Mouse (Mus musculus) myocyte (in vitro differentiated cells): ENCODE data around the gene Pank1. TPM values are rescaled to one million over a fixed set of nuclear protein-coding genes. Genes with fewer than 3 reads are reported as not detected.

Experiments
- H3K27me3 ChIP-seq: one replicate; pipeline ENCODE4 v1.6.1; 2011; ENCODE audit not compliant: control insufficient read depth, insufficient read depth, insufficient read length
- H3K36me3 ChIP-seq: one replicate; pipeline ENCODE4 v1.6.1; 2011; ENCODE audit not compliant: control insufficient read depth, insufficient read depth
- H3K4me2 ChIP-seq: one replicate; pipeline ENCODE4 v1.6.1; 2011; ENCODE audit warnings: low read depth, control low read depth
- H3K4me3 ChIP-seq: one replicate; pipeline ENCODE4 v1.5.1; 2011; ENCODE audit warnings: mild to moderate bottlenecking, control low read depth, moderate library complexity
- H3K79me2 ChIP-seq: one replicate; pipeline ENCODE4 v1.6.1; 2011; ENCODE audit not compliant: control insufficient read depth, insufficient read depth
- H3ac ChIP-seq: one replicate; pipeline ENCODE4 v1.6.1; 2011; ENCODE audit not compliant: control insufficient read depth, insufficient read length
- CEBPB ChIP-seq: IDR thresholded peaks from 2 replicates; pipeline ENCODE4 v1.6.1; 2011; ENCODE audit warnings: mild to moderate bottlenecking, moderate library complexity; ENCODE audit not compliant: poor library complexity, insufficient read depth, severe bottlenecking
- E2F4 ChIP-seq: IDR thresholded peaks from one replicate; pipeline ENCODE4 v1.6.1; 2011; ENCODE audit warnings: mild to moderate bottlenecking, control low read depth, moderate library complexity; ENCODE audit not compliant: insufficient read depth
- MAX ChIP-seq: IDR thresholded peaks from one replicate; pipeline ENCODE4 v1.6.1; 2011; ENCODE audit warnings: low read depth, mild to moderate bottlenecking, control low read depth
- MYOD1 ChIP-seq, 3 experiments: IDR thresholded peaks; one replicate each; pipeline ENCODE4 v1.6.1; 2011; ENCODE audit warnings: control low read depth in 2 of 3, low read depth in 2 of 3, mild to moderate bottlenecking in 2 of 3, moderate library complexity in 1 of 3; ENCODE audit not compliant: insufficient read length in 2 of 3, control insufficient read depth in 1 of 3
- MYOG ChIP-seq, 3 experiments: IDR thresholded peaks; one replicate each; pipeline ENCODE4 v1.6.1; 2011; ENCODE audit warnings: control low read depth in 2 of 3, low read depth in 2 of 3, mild to moderate bottlenecking in 2 of 3; ENCODE audit not compliant: insufficient read length in 2 of 3, control insufficient read depth in 1 of 3, insufficient read depth in 1 of 3
- POLR2A ChIP-seq: IDR thresholded peaks from one replicate; pipeline ENCODE4 v1.6.1; 2011; ENCODE audit warnings: low read depth, mild to moderate bottlenecking, control low read depth, moderate library complexity; ENCODE audit not compliant: insufficient read length
- POLR2AphosphoS2 ChIP-seq: IDR thresholded peaks from one replicate; pipeline ENCODE4 v1.6.1; 2011; ENCODE audit warnings: low read depth, control low read depth; ENCODE audit not compliant: insufficient read length
- REST ChIP-seq: IDR thresholded peaks from one replicate; pipeline ENCODE4 v1.6.1; 2011; ENCODE audit warnings: mild to moderate bottlenecking, control low read depth, moderate library complexity; ENCODE audit not compliant: insufficient read depth, insufficient read length
- SRF ChIP-seq: IDR thresholded peaks from one replicate; pipeline ENCODE4 v1.6.1; 2011; ENCODE audit warnings: low read depth; ENCODE audit not compliant: control insufficient read depth, insufficient read length
- TCF12 ChIP-seq: IDR thresholded peaks from one replicate; pipeline ENCODE4 v1.6.1; 2011; ENCODE audit warnings: mild to moderate bottlenecking, control low read depth; ENCODE audit not compliant: poor library complexity, insufficient read depth, severe bottlenecking
- TCF3 ChIP-seq: IDR thresholded peaks from one replicate; pipeline ENCODE4 v1.6.1; 2011; ENCODE audit warnings: low read depth, control low read depth; ENCODE audit not compliant: insufficient read length
- USF1 ChIP-seq: IDR thresholded peaks from one replicate; pipeline ENCODE4 v1.6.1; 2011; ENCODE audit warnings: low read depth, mild to moderate bottlenecking, control low read depth, moderate library complexity
- polyA plus RNA-seq: library from polyadenylated mRNA; unstranded; fragments of >200 nt; fragmentation: generic; extraction: Trizol; gene quantifications from one replicate; pipeline ENCODE4 v1.2.1, GENCODE M21; 2012; ENCODE audit warnings: missing spikeins

The Pank1 gene
- polyA plus RNA-seq, 1 experiment: 3.5 TPM

DNA sequence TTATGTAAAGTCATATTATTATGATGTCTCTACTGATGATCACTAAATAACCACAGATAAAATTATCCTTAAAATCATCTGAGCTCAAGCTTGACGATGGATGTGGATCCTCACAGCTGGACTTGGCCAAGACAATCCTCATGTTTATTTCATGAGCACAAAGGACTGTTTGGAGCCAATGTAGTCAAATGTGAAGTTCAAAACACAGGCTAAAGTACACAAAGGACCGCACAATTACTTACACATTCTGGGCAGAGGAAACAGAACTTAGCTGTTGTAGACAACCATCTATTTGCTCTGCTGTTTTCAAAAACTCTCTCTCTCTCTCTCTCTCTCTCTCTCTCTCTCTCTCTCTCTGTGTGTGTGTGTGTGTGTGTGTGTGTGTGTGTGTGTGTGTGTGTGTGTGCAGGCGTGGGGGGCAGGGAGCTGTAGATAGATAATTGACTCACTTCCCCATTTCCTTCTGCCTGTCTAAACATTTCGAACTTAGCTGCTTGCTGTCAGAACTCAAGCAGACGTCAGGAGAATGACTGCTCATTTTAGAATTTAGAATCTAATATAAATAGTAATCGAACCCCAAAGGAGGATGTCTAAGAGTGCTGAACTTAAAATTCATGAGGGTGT is 79.5 kb downstream of the Pank1 start:
- no peaks in the 10 kb centered on the region for H3K79me2 ChIP-seq
- TF ChIP-seq CEBPB: no peak
- no peak for TF ChIP-seq MAX
- no peak for TF ChIP-seq SRF
- TF ChIP-seq TCF3: no peak
- TF ChIP-seq REST: no peak
- no peak for TF ChIP-seq E2F4
- no peak for TF ChIP-seq POLR2AphosphoS2
- TF ChIP-seq MYOG (IDR thresholded peaks at IDR 0.05; ENCODE audit: control insufficient read depth in 1 of 3, insufficient read depth in 1 of 3, insufficient read length in 2 of 3, low read depth in 2 of 3): no peak
- no peak for TF ChIP-seq POLR2A
- no peak for TF ChIP-seq USF1
- no peak for TF ChIP-seq TCF12
- TF ChIP-seq MYOD1 (IDR thresholded peaks at IDR 0.05; ENCODE audit: control insufficient read depth in 1 of 3, insufficient read length in 2 of 3, low read depth in 2 of 3): no peak
- H3ac ChIP-seq: no peak overlapping the region
- no peaks in the 10 kb centered on the region for H3K27me3 ChIP-seq
- H3K36me3 ChIP-seq: no peaks in the 10 kb centered on the region
- no peak overlapping the region for H3K4me2 ChIP-seq
- no peak overlapping the region for H3K4me3 ChIP-seq

DNA sequence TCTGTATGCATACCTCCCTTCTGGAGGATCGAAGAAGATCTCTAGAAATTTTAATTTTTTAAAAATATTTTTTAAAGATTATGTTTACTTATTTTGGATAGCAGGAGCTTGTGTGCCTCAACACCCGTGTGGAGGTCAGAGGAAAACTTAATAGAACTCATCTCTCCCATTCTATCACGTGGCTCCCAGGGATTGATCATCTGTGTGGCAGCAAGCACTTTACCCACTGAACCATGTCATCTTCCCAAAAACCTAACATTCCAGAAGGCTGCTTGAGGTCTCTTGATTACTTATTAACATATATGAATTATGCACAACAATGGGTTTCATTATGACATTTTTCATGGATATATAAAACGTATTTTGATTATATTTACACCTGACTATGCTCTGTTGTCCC is 82.9 kb downstream of the Pank1 start:
- Histone ChIP-seq H3ac (no peak overlapping the region), H3K79me2 (no peaks in the 10 kb centered on the region), H3K4me2 (no peak overlapping the region), H3K36me3 (no peaks in the 10 kb centered on the region), H3K4me3 (no peak overlapping the region), H3K27me3 (no peaks in the 10 kb centered on the region)
- no peak for TF ChIP-seq MYOG (IDR thresholded peaks at IDR 0.05; ENCODE audit: control insufficient read depth in 1 of 3, insufficient read depth in 1 of 3, insufficient read length in 2 of 3, low read depth in 2 of 3)
- no peak for TF ChIP-seq E2F4
- no peak for TF ChIP-seq TCF3
- TF ChIP-seq MAX: no peak
- no peak for TF ChIP-seq SRF
- TF ChIP-seq MYOD1 (IDR thresholded peaks at IDR 0.05; ENCODE audit: control insufficient read depth in 1 of 3, insufficient read length in 2 of 3, low read depth in 2 of 3): no peak
- TF ChIP-seq USF1: no peak
- no peak for TF ChIP-seq POLR2AphosphoS2
- TF ChIP-seq POLR2A: no peak
- TF ChIP-seq REST: no peak
- no peak for TF ChIP-seq CEBPB
- TF ChIP-seq TCF12: no peak

DNA sequence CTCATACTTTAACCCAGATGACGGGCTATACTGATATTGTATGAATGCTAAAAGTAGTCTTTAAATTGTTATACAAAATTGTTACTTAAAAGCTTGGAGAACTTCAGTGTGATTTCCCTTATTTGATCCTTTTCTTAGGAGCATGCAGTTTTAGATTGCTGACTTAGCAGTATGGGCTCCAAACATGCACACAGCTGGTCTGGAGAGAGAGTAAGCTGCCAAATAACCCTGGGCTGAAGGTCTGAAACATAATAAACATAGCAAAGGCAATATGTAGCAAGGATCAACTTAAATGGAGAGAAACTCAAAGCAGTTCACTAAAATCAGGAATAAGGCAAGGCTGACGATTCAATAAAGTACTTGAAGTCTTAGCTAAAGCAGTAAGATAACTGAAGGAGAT is 96.8 kb downstream of the Pank1 start:
- H3K4me3 ChIP-seq: no peak overlapping the region
- TF ChIP-seq MYOD1 (IDR thresholded peaks at IDR 0.05; ENCODE audit: control insufficient read depth in 1 of 3, insufficient read length in 2 of 3, low read depth in 2 of 3): no peak
- no peak for TF ChIP-seq USF1
- TF ChIP-seq SRF: no peak
- no peak for TF ChIP-seq POLR2AphosphoS2
- TF ChIP-seq REST: no peak
- no peak for TF ChIP-seq MAX
- no peak for TF ChIP-seq TCF3
- TF ChIP-seq CEBPB: no peak
- TF ChIP-seq MYOG (IDR thresholded peaks at IDR 0.05; ENCODE audit: control insufficient read depth in 1 of 3, insufficient read depth in 1 of 3, insufficient read length in 2 of 3, low read depth in 2 of 3): no peak
- TF ChIP-seq E2F4: no peak
- no peak for TF ChIP-seq POLR2A
- H3K4me2 ChIP-seq: no peak overlapping the region
- no peak overlapping the region for H3ac ChIP-seq
- H3K79me2 ChIP-seq: no peaks in the 10 kb centered on the region
- no peaks in the 10 kb centered on the region for H3K27me3 ChIP-seq
- no peaks in the 10 kb centered on the region for H3K36me3 ChIP-seq

DNA sequence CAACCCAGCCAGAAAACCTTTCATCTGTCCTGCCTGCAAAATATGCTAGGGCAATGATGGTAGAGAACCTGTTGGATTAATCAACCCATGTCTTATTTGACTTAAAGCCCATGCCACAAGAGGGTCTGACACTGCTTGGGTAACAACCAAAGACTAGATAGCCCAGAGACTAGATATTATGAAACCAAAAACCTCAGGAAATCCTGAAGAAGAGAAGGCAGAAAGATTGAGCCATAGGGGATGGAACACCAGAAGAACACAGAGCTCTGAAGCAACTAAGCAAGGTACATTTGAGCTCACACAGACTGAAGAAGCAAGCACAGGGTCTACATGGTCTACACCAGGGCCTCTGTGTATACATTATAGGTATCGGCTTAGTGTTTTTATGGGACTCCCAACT is 100.3 kb downstream of the Pank1 start:
- no peak for TF ChIP-seq MYOD1 (IDR thresholded peaks at IDR 0.05; ENCODE audit: control insufficient read depth in 1 of 3, insufficient read length in 2 of 3, low read depth in 2 of 3)
- TF ChIP-seq TCF12: no peak
- TF ChIP-seq SRF: no peak
- TF ChIP-seq POLR2A: no peak
- TF ChIP-seq POLR2AphosphoS2: no peak
- no peak for TF ChIP-seq E2F4
- no peak for TF ChIP-seq REST
- no peak for TF ChIP-seq MAX
- no peak for TF ChIP-seq MYOG (IDR thresholded peaks at IDR 0.05; ENCODE audit: control insufficient read depth in 1 of 3, insufficient read depth in 1 of 3, insufficient read length in 2 of 3, low read depth in 2 of 3)
- no peak for TF ChIP-seq USF1
- no peak for TF ChIP-seq CEBPB
- no peak for TF ChIP-seq TCF3
- H3K4me2 ChIP-seq: no peak overlapping the region
- H3ac ChIP-seq: no peak overlapping the region
- no peaks in the 10 kb centered on the region for H3K27me3 ChIP-seq
- no peaks in the 10 kb centered on the region for H3K36me3 ChIP-seq
- no peak overlapping the region for H3K4me3 ChIP-seq
- H3K79me2 ChIP-seq: no peaks in the 10 kb centered on the region

DNA sequence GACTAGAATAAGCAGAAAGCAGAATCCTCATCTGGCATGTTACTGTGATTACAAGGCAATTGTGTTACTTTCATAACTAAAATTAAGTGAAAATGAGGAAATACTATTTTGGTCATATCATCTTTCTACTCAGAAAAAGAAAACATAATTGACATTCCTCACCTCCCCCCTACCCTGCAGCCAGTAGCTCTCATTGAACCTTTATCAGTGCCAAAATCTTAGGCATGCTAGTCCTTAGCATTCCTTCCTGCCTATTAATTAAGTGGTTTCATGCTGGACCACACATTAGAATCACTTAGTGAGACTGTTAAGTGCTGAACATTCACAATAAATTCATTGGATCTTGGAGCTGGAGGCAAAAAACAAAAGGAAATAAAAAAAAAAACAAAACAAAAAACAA is 101.2 kb downstream of the Pank1 start:
- TF ChIP-seq USF1 (no peak), SRF (no peak), REST (no peak), TCF12 (no peak)
- Histone ChIP-seq H3K36me3 (no peaks in the 10 kb centered on the region), H3ac (no peak overlapping the region), H3K27me3 (no peaks in the 10 kb centered on the region), H3K79me2 (no peaks in the 10 kb centered on the region), H3K4me3 (no peak overlapping the region), H3K4me2 (no peak overlapping the region)
